Mouse (Mus musculus) CH12.LX (cell line): ENCODE measurements at regions not wholly inside any gene's neighbourhood (a gene's known extent, or its start where the extent isn't known, plus 50 kb on each side); places are given as distances from the start of the nearest gene placed in this dataset.

Source experiments
- DNase-seq: peaks from one replicate; pipeline ENCODE4 v3.0.0-alpha.2; 2013; ENCODE audit errors: extremely low read depth
- H3K27ac ChIP-seq: 2 replicates; pipeline ENCODE4 v1.5.1; 2012; ENCODE audit warnings: low read depth, mild to moderate bottlenecking, control low read depth, moderate library complexity; ENCODE audit not compliant: insufficient read depth
- H3K27me3 ChIP-seq: replicated peaks from 2 replicates; pipeline ENCODE3; 2012; ENCODE audit warnings: inconsistent platforms
- H3K36me3 ChIP-seq, 2 experiments: replicated peaks in 1 of 2; 2 replicates each; pipeline versions ENCODE3 to v1.6.1; 2012; ENCODE audit warnings: inconsistent platforms in 1 of 2, low read length in 1 of 2, mild to moderate bottlenecking in 1 of 2, mixed read lengths in 1 of 2, moderate library complexity in 1 of 2; ENCODE audit not compliant: control insufficient read depth in 1 of 2, insufficient read depth in 1 of 2
- H3K4me1 ChIP-seq, 2 experiments: 2 replicates each; pipeline ENCODE4 v1.6.1; 2012; ENCODE audit warnings: inconsistent platforms in 1 of 2, moderate library complexity in 1 of 2; ENCODE audit not compliant: insufficient read depth in 2 of 2, control insufficient read depth in 1 of 2
- H3K4me2 ChIP-seq: 2 replicates; pipeline ENCODE4 v1.6.1; 2012; ENCODE audit warnings: low read depth, mild to moderate bottlenecking, control low read depth; ENCODE audit not compliant: poor library complexity, insufficient read depth, severe bottlenecking
- H3K4me3 ChIP-seq, 3 experiments: fragments of 150-350 bp in 1 of 3; sonication (generic) in 1 of 3; replicated peaks in 1 of 3; 2 replicates each; pipeline versions ENCODE3 to v1.5.1; 2011 to 2012; ENCODE audit warnings: low read depth in 2 of 3, low read length in 2 of 3, mild to moderate bottlenecking in 2 of 3, moderate library complexity in 2 of 3, control low read depth in 1 of 3, improper control_type of control experiment in 1 of 3, inconsistent platforms in 1 of 3, mixed read lengths in 1 of 3; ENCODE audit not compliant: poor library complexity in 1 of 3
- H3K79me2 ChIP-seq: replicated peaks from 2 replicates; pipeline ENCODE4 v1.6.1; 2012; ENCODE audit warnings: mild to moderate bottlenecking, moderate library complexity; ENCODE audit not compliant: control insufficient read depth, poor library complexity, insufficient read depth, severe bottlenecking; ENCODE audit errors: extremely low read depth
- H3K9ac ChIP-seq: 2 replicates; pipeline ENCODE4 v1.6.1; 2012; ENCODE audit warnings: low read depth, mild to moderate bottlenecking, control low read depth, moderate library complexity; ENCODE audit not compliant: insufficient read depth
- H3K9me3 ChIP-seq: replicated peaks from 2 replicates; pipeline ENCODE3; 2012; ENCODE audit warnings: low read length, inconsistent platforms, mixed read lengths
- BHLHE40 ChIP-seq: IDR thresholded peaks from 2 replicates; pipeline ENCODE4 v1.6.1; 2011; ENCODE audit warnings: mild to moderate bottlenecking, low read depth, low read length, improper control_type of control experiment
- CHD2 ChIP-seq: IDR thresholded peaks from 2 replicates; pipeline ENCODE4 v1.6.1; 2011; ENCODE audit warnings: low read length, improper control_type of control experiment
- CTCF ChIP-seq, 2 experiments: IDR thresholded peaks in 1 of 2; conservative IDR thresholded peaks in 1 of 2; 2 replicates each; pipeline ENCODE4 v1.5.1; 2011 to 2012; ENCODE audit warnings: low read depth in 2 of 2, low read length in 2 of 2, improper control_type of control experiment in 1 of 2, inconsistent platforms in 1 of 2, mild to moderate bottlenecking in 1 of 2, moderate library complexity in 1 of 2
- E2F4 ChIP-seq: IDR thresholded peaks from 2 replicates; pipeline ENCODE4 v1.6.1; 2011; ENCODE audit warnings: low read depth, low read length, improper control_type of control experiment; ENCODE audit not compliant: insufficient replicate concordance
- ELF1 ChIP-seq: IDR thresholded peaks from 2 replicates; pipeline ENCODE4 v1.6.1; 2014; ENCODE audit warnings: low read depth, mild to moderate bottlenecking, inconsistent platforms, low read length, improper control_type of control experiment
- EP300 ChIP-seq: IDR thresholded peaks from 2 replicates; pipeline ENCODE4 v1.6.1; 2011; ENCODE audit warnings: low read length, improper control_type of control experiment
- GABPA ChIP-seq: IDR thresholded peaks from 2 replicates; pipeline ENCODE4 v1.6.1; 2012; ENCODE audit warnings: low read depth, low read length, improper control_type of control experiment, inconsistent platforms; ENCODE audit not compliant: insufficient replicate concordance
- HCFC1 ChIP-seq: IDR thresholded peaks from 2 replicates; pipeline ENCODE4 v1.6.1; 2012; ENCODE audit warnings: low read depth, mild to moderate bottlenecking, inconsistent platforms, low read length, improper control_type of control experiment
- KAT2A ChIP-seq: IDR thresholded peaks from 2 replicates; pipeline ENCODE4 v1.6.1; 2012; ENCODE audit warnings: low read length, improper control_type of control experiment, inconsistent platforms; ENCODE audit not compliant: insufficient replicate concordance
- MAFK ChIP-seq: IDR thresholded peaks from 2 replicates; pipeline ENCODE4 v1.6.1; 2011; ENCODE audit warnings: low read length, improper control_type of control experiment; ENCODE audit not compliant: insufficient replicate concordance
- MAX ChIP-seq: IDR thresholded peaks from 2 replicates; pipeline ENCODE4 v1.6.1; 2011; ENCODE audit warnings: low read length, improper control_type of control experiment
- MXI1 ChIP-seq: IDR thresholded peaks from 2 replicates; pipeline ENCODE4 v1.6.1; 2011; ENCODE audit warnings: mild to moderate bottlenecking, low read depth, low read length, improper control_type of control experiment
- MYC ChIP-seq: IDR thresholded peaks from 2 replicates; pipeline ENCODE4 v1.6.1; 2011; ENCODE audit warnings: low read depth, mild to moderate bottlenecking, improper control_type of control experiment, low read length
- NELFE ChIP-seq: IDR thresholded peaks from 2 replicates; pipeline ENCODE4 v1.6.1; 2011; ENCODE audit warnings: low read depth, low read length, improper control_type of control experiment
- NRF1 ChIP-seq: IDR thresholded peaks from 2 replicates; pipeline ENCODE4 v1.6.1; 2014; ENCODE audit warnings: low read depth, mild to moderate bottlenecking, inconsistent platforms, low read length, improper control_type of control experiment, moderate library complexity
- POLR2AphosphoS2 ChIP-seq: IDR thresholded peaks from 2 replicates; pipeline ENCODE4 v1.6.1; 2011; ENCODE audit warnings: low read depth, low read length, improper control_type of control experiment
- SIN3A ChIP-seq: IDR thresholded peaks from 2 replicates; pipeline ENCODE4 v1.6.1; 2012; ENCODE audit warnings: low read length, improper control_type of control experiment, inconsistent platforms
- SMC3 ChIP-seq: IDR thresholded peaks from 2 replicates; pipeline ENCODE4 v1.6.1; 2011; ENCODE audit warnings: low read depth, low read length, improper control_type of control experiment
- TBP ChIP-seq: conservative IDR thresholded peaks from 2 replicates; pipeline ENCODE4 v1.6.1; 2011; ENCODE audit warnings: low read depth, low read length, improper control_type of control experiment
- UBTF ChIP-seq: IDR thresholded peaks from 2 replicates; pipeline ENCODE4 v1.6.1; 2012; ENCODE audit warnings: low read depth, mild to moderate bottlenecking, inconsistent platforms, low read length, improper control_type of control experiment, moderate library complexity
- USF1 ChIP-seq: IDR thresholded peaks from 2 replicates; pipeline ENCODE4 v1.6.1; 2014; ENCODE audit warnings: low read depth, mild to moderate bottlenecking, inconsistent platforms, low read length, improper control_type of control experiment
- USF2 ChIP-seq: conservative IDR thresholded peaks from 2 replicates; pipeline ENCODE4 v1.6.1; 2011; ENCODE audit warnings: low read depth, low read length, improper control_type of control experiment
- ZKSCAN1 ChIP-seq: IDR thresholded peaks from 2 replicates; pipeline ENCODE4 v1.6.1; 2012; ENCODE audit warnings: low read depth, inconsistent platforms, low read length, improper control_type of control experiment, borderline replicate concordance
- ZMIZ1 ChIP-seq: IDR thresholded peaks from 2 replicates; pipeline ENCODE4 v1.6.1; 2012; ENCODE audit warnings: low read depth, mild to moderate bottlenecking, inconsistent platforms, low read length, improper control_type of control experiment
- dilution Hi-C: fragments of 300-500 bp; cut with MboI; formaldehyde crosslinking; loops from 2 replicates; pipeline ENCODE4 v1.14.3; 2020; ENCODE audit warnings: low sequenced_read_pairs; ENCODE audit not compliant: extremely low pct_unique_long_range_greater_than_20kb, extremely low pct_ligation_motif_present
- in situ Hi-C: fragments of 300-500 bp; cut with MboI; formaldehyde crosslinking; loops from 3 replicates; pipeline ENCODE4 v1.14.3; 2019; ENCODE audit warnings: low sequenced_read_pairs, low pct_ligation_motif_present, low pct_unique_long_range_greater_than_20kb, mixed read lengths

GRCm38 (mm10) chr13:52735934-52736523 lies 153.1 kb downstream of the Syk start:
- no peak for DNase-seq
- TF ChIP-seq NELFE = no peak
- no peak for TF ChIP-seq TBP
- no peak for TF ChIP-seq CTCF (conservative IDR thresholded peaks at IDR 0.05 in 1 of 2, IDR thresholded peaks at IDR 0.05 in 1 of 2; ENCODE audit: low read depth in 2 of 2, low read length in 2 of 2)
- no peak for TF ChIP-seq HCFC1
- no peak for TF ChIP-seq MYC
- TF ChIP-seq KAT2A = no peak
- no peak for TF ChIP-seq E2F4
- TF ChIP-seq SIN3A = no peak
- TF ChIP-seq ELF1 = no peak
- dilution Hi-C loops = no loop called here
- Histone ChIP-seq H3K27me3 (peaks cover 8% of the 10 kb centered on the region), H3K4me1 (no peaks in the 10 kb centered on the region), H3K4me3 (no peak overlapping the region), H3K9me3 (no peaks in the 10 kb centered on the region), H3K27ac (no peak overlapping the region), H3K36me3 (no peaks in the 10 kb centered on the region), H3K79me2 (no peaks in the 10 kb centered on the region), H3K9ac (no peak overlapping the region), H3K4me2 (no peak overlapping the region)
- in situ Hi-C loops = no loop called here

DNA sequence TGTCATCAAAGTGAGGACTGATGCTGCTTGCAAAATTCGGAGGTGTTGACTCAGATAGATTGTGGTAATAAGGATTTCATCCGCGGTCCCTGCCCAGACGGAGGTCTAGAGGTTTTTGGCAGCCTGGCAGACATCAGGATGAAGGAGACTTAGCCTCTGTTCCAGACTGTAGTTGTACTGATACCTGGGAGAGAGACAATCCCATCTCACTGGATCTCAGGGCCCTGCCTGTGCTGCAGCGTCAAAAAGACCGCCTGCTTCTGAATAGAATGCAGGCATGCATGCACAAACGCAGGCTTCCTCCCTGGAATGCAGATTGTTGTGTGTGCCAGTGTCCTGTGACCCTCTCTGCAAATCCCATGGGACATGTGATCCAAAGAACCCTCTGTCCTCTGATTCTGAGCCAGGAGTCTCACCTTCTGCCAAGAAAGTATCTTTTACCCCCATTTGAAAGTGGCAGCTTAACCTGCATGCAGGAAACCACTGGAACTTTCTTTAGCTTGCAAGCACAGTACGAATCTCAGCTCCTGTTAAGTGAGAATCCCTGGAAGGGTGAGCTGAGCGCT lies 155.2 kb downstream of the Syk start:
- Histone ChIP-seq H3K36me3 (no peaks in the 10 kb centered on the region), H3K27ac (no peak overlapping the region), H3K4me3 (no peak overlapping the region), H3K79me2 (no peaks in the 10 kb centered on the region), H3K9ac (no peak overlapping the region), H3K27me3 (peaks cover 8% of the 10 kb centered on the region), H3K4me2 (no peak overlapping the region), H3K9me3 (no peaks in the 10 kb centered on the region), H3K4me1 (no peaks in the 10 kb centered on the region)
- in situ Hi-C loops (no loop called here), dilution Hi-C loops (no loop called here)
- DNase-seq = no peak
- TF ChIP-seq SIN3A (no peak), ZKSCAN1 (no peak)

GRCm38 (mm10) chr13:52741371-52741770 lies 158.4 kb downstream of the Syk start:
- Histone ChIP-seq H3K9ac (no peak overlapping the region), H3K27ac (no peak overlapping the region), H3K4me2 (no peak overlapping the region), H3K36me3 (no peaks in the 10 kb centered on the region), H3K4me1 (no peaks in the 10 kb centered on the region), H3K79me2 (no peaks in the 10 kb centered on the region), H3K4me3 (no peak overlapping the region), H3K9me3 (no peaks in the 10 kb centered on the region), H3K27me3 (peaks cover 7% of the 10 kb centered on the region)
- dilution Hi-C loops = no loop called here
- in situ Hi-C loops = no loop called here
- DNase-seq = no peak
- TF ChIP-seq ELF1 (no peak), ZKSCAN1 (no peak), ZMIZ1 (no peak), KAT2A (no peak), SMC3 (no peak), TBP (no peak), GABPA (no peak), BHLHE40 (no peak), CHD2 (no peak), USF1 (no peak), UBTF (no peak), CTCF (conservative IDR thresholded peaks at IDR 0.05 in 1 of 2, IDR thresholded peaks at IDR 0.05 in 1 of 2; ENCODE audit: low read depth in 2 of 2, low read length in 2 of 2) (no peak), MXI1 (no peak), USF2 (no peak), POLR2AphosphoS2 (no peak), EP300 (no peak), NRF1 (no peak), MAX (no peak), MAFK (no peak)
